Mouse (Mus musculus) embryonic facial prominence, embryonic 13.5 days (tissue): ENCODE measurements around the gene 4930435E12Rik. TPM values are rescaled to one million over a fixed set of nuclear protein-coding genes. Genes with fewer than 3 reads are reported as not detected.
"Not testable (repeated sequence)": the region's sequence is repeated elsewhere in the genome, so short reads cannot be mapped to it uniquely, and the experiment has no call there.

Experiments
- ATAC-seq: fragments of 200-750 bp; cut with Nextera tagmentation; 2 replicates; pipeline ENCODE4 v1.8.0; 2017; ENCODE audit warnings: low read depth; ENCODE audit not compliant: insufficient number of reproducible peaks, insufficient read depth, low FRiP score, low TSS enrichment
- H3K27ac ChIP-seq: fragments of 300-500 bp; sonication (generic); 2 replicates; pipeline ENCODE4 v1.5.1; 2015; ENCODE audit warnings: moderate library complexity, mild to moderate bottlenecking, inconsistent platforms
- H3K27me3 ChIP-seq: fragments of 300-500 bp; sonication (generic); 2 replicates; pipeline ENCODE4 v1.6.1; 2015; ENCODE audit warnings: mild to moderate bottlenecking, inconsistent platforms
- H3K36me3 ChIP-seq: fragments of 300-500 bp; sonication (generic); 2 replicates; pipeline ENCODE4 v1.6.1; 2015; ENCODE audit warnings: mild to moderate bottlenecking, inconsistent platforms
- H3K4me1 ChIP-seq: fragments of 300-500 bp; sonication (generic); 2 replicates; pipeline ENCODE4 v1.6.1; 2015; ENCODE audit warnings: inconsistent platforms
- H3K4me2 ChIP-seq: fragments of 300-500 bp; sonication (generic); 2 replicates; pipeline ENCODE4 v1.6.1; 2015; ENCODE audit warnings: moderate library complexity, mild to moderate bottlenecking, inconsistent platforms
- H3K4me3 ChIP-seq: fragments of 300-500 bp; sonication (generic); 2 replicates; pipeline ENCODE4 v1.5.1; 2015; ENCODE audit warnings: mild to moderate bottlenecking, inconsistent platforms
- H3K9ac ChIP-seq: fragments of 300-500 bp; sonication (generic); 2 replicates; pipeline ENCODE4 v1.6.1; 2015; ENCODE audit warnings: mild to moderate bottlenecking, inconsistent platforms
- H3K9me3 ChIP-seq: fragments of 300-500 bp; sonication (generic); 2 replicates; pipeline ENCODE4 v1.6.1; 2016; ENCODE audit warnings: inconsistent platforms
- WGBS: fragments of 180-500 bp; shearing (Covaris S2); methylation state at CpG from one replicate; pipeline ENCODE4 v1.1.7; 2015; ENCODE audit warnings: mixed read lengths; 5-methylcytosine and 5-hydroxymethylcytosine counted together
- polyA plus RNA-seq: library from polyadenylated mRNA; unstranded; fragments of >200 nt; fragmentation: Nextera tagmentation; extraction: Ambion mirVana; gene quantifications from 2 replicates; pipeline ENCODE4 v1.2.1, GENCODE M21; 2015

The 4930435E12Rik gene
- not detected in 2 replicates for polyA plus RNA-seq

DNA sequence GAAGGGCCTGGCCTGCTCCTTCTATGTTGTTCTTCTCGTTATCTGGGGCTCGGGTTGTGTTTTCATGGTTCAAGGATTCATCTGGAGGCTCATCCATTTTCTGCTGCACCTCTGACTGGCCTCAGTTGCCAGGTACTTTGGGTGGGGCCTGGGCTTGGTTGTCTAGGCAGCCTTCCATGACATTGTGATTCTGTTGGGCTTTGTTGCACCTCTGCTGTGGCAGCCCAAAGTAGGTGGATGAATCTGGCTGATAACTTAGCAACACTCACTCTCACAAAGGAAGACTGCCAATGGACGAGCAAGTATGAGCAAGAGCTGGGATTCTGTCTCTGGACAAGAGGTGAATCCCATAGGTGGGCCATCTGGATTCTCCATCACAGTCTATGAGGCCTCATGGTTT is at the start of gene 4930435E12Rik:
TSS of gene 4930435E12Rik (minus strand) at position 101 of the 400 bp plus-strand sequence.
- Histone ChIP-seq H3K27ac (no peak within 1 kb of the TSS), H3K4me1 (no peaks in the 10 kb centered on the region), H3K4me2 (no peak within 1 kb of the TSS), H3K9ac (no peak within 1 kb of the TSS), H3K4me3 (no peak within 1 kb of the TSS), H3K9me3 (no peaks in the 10 kb centered on the region), H3K36me3 (no peaks in the 10 kb centered on the region), H3K27me3 (no peaks in the 10 kb centered on the region)
- no peak for ATAC-seq
- 81% methylated on average over 3 of the region's 3 CpGs for WGBS

DNA sequence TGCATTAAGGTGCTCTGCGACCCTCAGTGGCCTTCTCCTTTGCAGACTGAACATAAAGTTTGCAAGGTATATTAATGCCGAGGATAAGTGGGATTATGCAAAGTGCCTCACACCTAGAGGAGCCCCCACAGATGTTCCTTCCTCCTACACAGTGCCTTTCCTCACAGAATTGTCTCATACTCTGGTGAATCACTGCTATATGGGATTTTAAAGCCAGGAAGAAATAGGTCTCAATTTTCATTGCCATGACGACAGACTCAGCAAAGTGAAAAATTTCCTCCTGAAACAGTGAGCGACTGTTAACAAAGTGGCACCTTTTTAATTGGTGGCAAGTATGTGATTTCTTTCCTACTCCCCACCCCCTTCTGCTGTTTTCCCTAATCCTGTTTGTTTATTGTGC is 45.9 kb upstream of the 4930435E12Rik start:
- Histone ChIP-seq H3K27me3 (no peaks in the 10 kb centered on the region), H3K4me1 (no peaks in the 10 kb centered on the region), H3K4me2 (no peak overlapping the region), H3K27ac (no peak overlapping the region), H3K9ac (no peak overlapping the region), H3K9me3 (no peaks in the 10 kb centered on the region), H3K36me3 (no peaks in the 10 kb centered on the region), H3K4me3 (no peak overlapping the region)
- no peak for ATAC-seq
- 49% methylated on average over 4 of the region's 4 CpGs for WGBS

DNA sequence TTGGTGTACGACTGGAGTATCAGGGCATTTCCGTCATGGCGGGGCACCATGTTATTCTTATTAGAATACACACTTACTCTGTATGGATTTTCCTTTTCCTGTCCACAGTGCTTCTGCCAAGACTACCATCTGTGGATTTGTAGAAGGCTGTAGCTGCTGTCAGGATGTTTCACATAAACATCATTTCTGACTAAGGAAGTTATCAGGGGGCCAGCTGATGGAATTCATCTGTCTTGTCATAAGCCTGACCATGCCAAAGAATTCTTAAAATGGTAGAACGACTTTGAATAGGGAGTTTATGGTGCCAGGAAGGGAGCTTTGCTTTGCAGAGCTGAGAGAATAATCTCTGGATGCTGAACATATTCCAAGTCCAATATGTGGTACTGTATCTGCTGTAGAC is 44.7 kb upstream of the 4930435E12Rik start:
- Histone ChIP-seq H3K36me3 (no peaks in the 10 kb centered on the region), H3K27me3 (no peaks in the 10 kb centered on the region), H3K4me3 (no peak overlapping the region), H3K4me2 (no peak overlapping the region), H3K27ac (no peak overlapping the region), H3K9ac (no peak overlapping the region), H3K9me3 (no peaks in the 10 kb centered on the region), H3K4me1 (no peaks in the 10 kb centered on the region)
- 90% methylated on average over 4 of the region's 4 CpGs for WGBS
- no peak for ATAC-seq

- 72% methylated on average over 5 of the region's 5 CpGs for WGBS
- ATAC-seq, result no peak
These were observed 35.8 kb upstream of the 4930435E12Rik start for GRCm38 (mm10) chr16:38864358-38864757.

DNA sequence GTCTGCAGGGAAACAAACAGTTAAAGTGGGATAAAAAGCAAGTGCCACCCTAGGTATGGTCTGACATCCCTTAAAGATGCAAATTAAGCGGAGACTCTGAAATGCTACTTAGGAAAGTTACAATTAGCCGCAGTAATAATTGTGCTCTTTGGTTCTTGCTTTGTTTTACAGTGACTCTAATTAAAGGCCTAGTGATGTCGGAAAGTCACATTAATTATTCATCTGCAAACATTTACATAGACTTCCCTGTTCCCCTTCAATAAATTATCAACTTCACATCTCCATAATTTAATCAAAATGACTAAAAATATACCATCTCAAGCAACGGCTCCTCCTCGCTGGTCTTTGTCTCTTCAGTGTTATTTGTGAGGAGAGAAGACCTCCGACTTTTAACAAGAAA is 32.0 kb upstream of the 4930435E12Rik start:
- Histone ChIP-seq H3K27me3 (peaks cover 8% of the 10 kb centered on the region; the same call in 1 of the 2 replicates), H3K4me3 (no peak overlapping the region), H3K4me1 (no peaks in the 10 kb centered on the region), H3K9ac (no peak overlapping the region), H3K4me2 (no peak overlapping the region), H3K9me3 (no peaks in the 10 kb centered on the region), H3K27ac (no peak overlapping the region), H3K36me3 (no peaks in the 10 kb centered on the region)
- no peak for ATAC-seq
- 58% methylated on average over 6 of the region's 6 CpGs for WGBS

More at GRCm38 (mm10) chr16:38864358-38864757, 35.8 kb upstream of the 4930435E12Rik start:
- Histone ChIP-seq H3K9me3 (peaks cover 4% of the 10 kb centered on the region; the same call in 1 of the 2 replicates), H3K4me2 (no peak overlapping the region), H3K4me1 (no peaks in the 10 kb centered on the region), H3K27me3 (no peaks in the 10 kb centered on the region), H3K4me3 (no peak overlapping the region), H3K27ac (no peak overlapping the region), H3K36me3 (no peaks in the 10 kb centered on the region), H3K9ac (no peak overlapping the region)

- Histone ChIP-seq H3K4me2 (peak overlapping the region; percentile 34; the same call in 1 of the 2 replicates), H3K27ac (no peak overlapping the region), H3K36me3 (no peaks in the 10 kb centered on the region), H3K27me3 (peaks cover 8% of the 10 kb centered on the region; the same call in 1 of the 2 replicates), H3K9me3 (no peaks in the 10 kb centered on the region), H3K9ac (no peak overlapping the region), H3K4me1 (no peaks in the 10 kb centered on the region), H3K4me3 (no peak overlapping the region)
- WGBS, result 27% methylated on average over 8 of the region's 8 CpGs
- ATAC-seq, result no peak
These were observed 29.7 kb upstream of the 4930435E12Rik start for GRCm38 (mm10) chr16:38858120-38858749.

GRCm38 (mm10) chr16:38812521-38812920 is 16.0 kb downstream of the 4930435E12Rik start:
- Histone ChIP-seq H3K4me3 (no peak overlapping the region), H3K27me3 (no peaks in the 10 kb centered on the region), H3K4me1 (peaks cover 12% of the 10 kb centered on the region), H3K27ac (no peak overlapping the region), H3K4me2 (no peak overlapping the region), H3K9ac (no peak overlapping the region), H3K9me3 (no peaks in the 10 kb centered on the region), H3K36me3 (no peaks in the 10 kb centered on the region)
- ATAC-seq, result no peak
- 28% methylated on average over 8 of the region's 8 CpGs for whole genome bisulfite sequencing

- WGBS, result 81% methylated on average over 5 of the region's 5 CpGs
- no peaks in the 10 kb centered on the region for H3K27me3 ChIP-seq
These were observed 18.4 kb downstream of the 4930435E12Rik start for GRCm38 (mm10) chr16:38810196-38810595.

DNA sequence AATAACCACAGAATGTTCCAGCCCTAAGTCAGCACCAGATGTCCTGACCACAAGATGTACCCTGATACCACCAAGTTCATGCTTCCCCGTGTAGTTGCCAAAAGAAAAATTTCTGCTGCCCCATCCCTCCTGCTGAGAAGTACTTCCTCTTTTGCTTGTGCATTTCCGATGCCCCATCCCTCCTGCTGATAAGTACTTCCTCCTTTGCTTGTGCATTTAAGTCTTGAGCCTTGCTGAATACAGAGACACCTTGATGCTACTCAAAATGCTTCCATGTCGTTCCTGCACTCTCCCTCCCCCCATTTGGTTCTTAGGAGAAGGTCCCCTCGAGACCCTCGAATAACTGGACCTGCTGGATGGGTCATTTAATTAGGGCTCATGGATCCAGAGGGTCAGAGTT is 20.8 kb downstream of the 4930435E12Rik start:
- H3K4me2 ChIP-seq, H3K27me3 ChIP-seq, H3K4me3 ChIP-seq, H3K27ac ChIP-seq, H3K9ac ChIP-seq, H3K36me3 ChIP-seq, ATAC-seq, H3K4me1 ChIP-seq, H3K9me3 ChIP-seq: not testable (repeated sequence)
- 83% methylated on average over 5 of the region's 5 CpGs for WGBS

More at GRCm38 (mm10) chr16:38810196-38810595, 18.4 kb downstream of the 4930435E12Rik start:
- Histone ChIP-seq H3K4me3 (no peak overlapping the region), H3K36me3 (no peaks in the 10 kb centered on the region), H3K27ac (no peak overlapping the region), H3K9me3 (no peaks in the 10 kb centered on the region), H3K4me2 (no peak overlapping the region), H3K4me1 (no peaks in the 10 kb centered on the region), H3K9ac (no peak overlapping the region)
- no peak for ATAC-seq

GRCm38 (mm10) chr16:38800091-38800490 is 28.5 kb downstream of the 4930435E12Rik start, which contains the start of gene Upk1b:
TSS of gene Upk1b (minus strand) at chr16:38800328.
- Histone ChIP-seq H3K9me3 (no peaks in the 10 kb centered on the region), H3K4me1 (no peaks in the 10 kb centered on the region), H3K27me3 (no peaks in the 10 kb centered on the region), H3K4me3 (no peak within 1 kb of the TSS), H3K4me2 (peak within 1 kb of the TSS; percentile 38), H3K9ac (no peak within 1 kb of the TSS), H3K27ac (no peak within 1 kb of the TSS), H3K36me3 (no peaks in the 10 kb centered on the region)
- WGBS, result 29% methylated on average over 10 of the region's 10 CpGs
- no peak for ATAC-seq

GRCm38 (mm10) chr16:38798957-38799450 is 29.5 kb downstream of the 4930435E12Rik start:
- H3K4me1 ChIP-seq, result no peaks in the 10 kb centered on the region
- H3K9me3 ChIP-seq, result no peaks in the 10 kb centered on the region
- no peak overlapping the region for H3K9ac ChIP-seq
- H3K4me3 ChIP-seq, result no peak overlapping the region
- H3K27me3 ChIP-seq, result no peaks in the 10 kb centered on the region
- WGBS, result 68% methylated on average over 3 of the region's 3 CpGs
- H3K36me3 ChIP-seq, result no peaks in the 10 kb centered on the region
- ATAC-seq, result no peak
- H3K4me2 ChIP-seq, result no peak overlapping the region
- no peak overlapping the region for H3K27ac ChIP-seq

- Histone ChIP-seq H3K9ac (0 out of 2 replicates have a peak overlapping the region, but pooled peaks have one; percentile 3), H3K27ac (no peak overlapping the region), H3K36me3 (no peaks in the 10 kb centered on the region), H3K9me3 (no peaks in the 10 kb centered on the region), H3K4me1 (no peaks in the 10 kb centered on the region), H3K4me3 (no peak overlapping the region), H3K27me3 (no peaks in the 10 kb centered on the region), H3K4me2 (no peak overlapping the region)
- no peak for ATAC-seq
- whole genome bisulfite sequencing, result 27% methylated on average over 6 of the region's 6 CpGs
These were observed 35.4 kb downstream of the 4930435E12Rik start for GRCm38 (mm10) chr16:38793120-38793519.
